Mouse (Mus musculus): ENCODE results near the gene Filip1l.

Gene Filip1l

DNA sequence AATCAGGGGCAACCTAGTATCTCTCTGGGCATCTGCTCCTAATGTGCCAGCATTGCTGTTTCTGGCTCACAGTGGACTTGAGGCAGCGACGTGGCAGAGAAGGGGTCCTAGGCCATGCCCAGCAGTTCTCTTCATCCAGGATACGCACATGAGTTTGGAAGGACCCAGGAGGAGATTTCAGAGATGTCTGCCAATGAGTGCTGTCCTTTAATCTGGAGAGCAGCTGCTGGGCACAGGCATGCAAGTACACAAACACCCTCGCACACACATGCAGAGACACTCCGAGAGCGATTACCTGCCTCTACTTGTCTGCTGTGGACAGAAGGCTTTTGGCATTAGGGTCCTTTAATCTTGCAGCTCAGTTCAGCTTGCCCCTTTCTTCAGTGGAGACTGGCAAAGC lies at the start of gene Filip1l:
TSS of gene Filip1l (plus strand) at position 343 of the 400 bp plus-strand sequence.
- no peak for DNase-seq (ENCODE audit: low read depth)

- DNase-seq (ENCODE audit: low read depth), result no peak
Observed at GRCm38 (mm10) chr16:57303716-57304115, 49.2 kb upstream of the Filip1l start.

DNA sequence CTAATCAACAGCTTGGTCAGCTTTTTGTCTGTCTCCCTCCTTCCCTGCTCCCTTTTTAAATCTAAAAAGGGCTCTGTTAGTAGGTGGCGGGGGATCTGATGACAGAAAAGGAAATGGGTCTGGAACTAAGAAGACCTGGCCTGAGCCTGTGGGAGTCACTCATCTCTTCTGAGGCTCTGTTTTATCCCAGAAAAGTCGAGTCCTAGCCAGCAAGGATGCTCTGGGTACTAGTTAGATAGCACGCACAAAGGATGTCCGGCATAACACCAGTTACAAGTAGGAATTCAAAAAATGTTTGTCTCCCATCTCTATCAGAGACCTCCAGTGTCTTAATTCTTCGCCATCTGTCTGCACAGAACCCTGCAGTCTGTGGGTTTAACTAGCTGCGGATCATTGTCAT lies 47.4 kb upstream of the Filip1l start:
- no peak for DNase-seq (ENCODE audit: low read depth)

DNA sequence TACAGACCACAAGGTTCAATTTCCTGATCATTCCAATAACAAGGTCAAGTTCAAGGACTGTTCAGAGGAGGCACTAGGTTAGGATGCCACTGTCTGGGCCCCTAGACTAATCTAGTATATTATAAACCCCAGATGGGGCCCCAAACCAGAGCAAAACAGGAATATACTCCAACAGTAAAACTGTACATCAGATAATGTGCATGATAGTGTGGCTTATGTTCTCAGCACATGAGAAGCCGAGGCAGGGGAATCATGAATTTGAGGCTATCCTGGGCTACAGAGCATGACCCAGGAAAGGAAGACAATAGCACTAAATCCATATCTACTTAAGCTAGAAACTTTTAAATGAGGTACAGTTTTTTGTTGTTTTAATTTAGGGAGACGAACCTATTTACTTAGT lies 40.8 kb upstream of the Filip1l start:
- no peak for DNase-seq (ENCODE audit: low read depth)

DNA sequence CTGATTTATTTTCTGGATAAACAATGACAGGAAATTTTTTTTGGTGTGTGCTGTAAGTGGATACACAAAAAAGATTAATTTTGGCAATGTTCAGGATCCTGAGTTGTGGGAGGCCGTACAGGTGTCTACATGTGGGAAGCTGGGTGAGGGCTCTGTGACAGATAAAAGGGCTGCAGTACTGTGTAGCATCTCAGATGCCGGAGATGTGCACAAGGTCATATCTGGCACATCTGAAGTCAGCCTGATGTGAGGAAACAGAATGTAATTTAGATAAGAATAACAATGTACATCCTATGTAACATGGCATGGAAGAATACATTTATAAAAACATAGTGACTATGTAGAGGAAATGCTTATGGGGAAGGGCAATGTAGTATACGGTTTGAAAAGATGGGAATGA lies 39.4 kb upstream of the Filip1l start:
- DNase-seq (ENCODE audit: low read depth), result no peak

DNA sequence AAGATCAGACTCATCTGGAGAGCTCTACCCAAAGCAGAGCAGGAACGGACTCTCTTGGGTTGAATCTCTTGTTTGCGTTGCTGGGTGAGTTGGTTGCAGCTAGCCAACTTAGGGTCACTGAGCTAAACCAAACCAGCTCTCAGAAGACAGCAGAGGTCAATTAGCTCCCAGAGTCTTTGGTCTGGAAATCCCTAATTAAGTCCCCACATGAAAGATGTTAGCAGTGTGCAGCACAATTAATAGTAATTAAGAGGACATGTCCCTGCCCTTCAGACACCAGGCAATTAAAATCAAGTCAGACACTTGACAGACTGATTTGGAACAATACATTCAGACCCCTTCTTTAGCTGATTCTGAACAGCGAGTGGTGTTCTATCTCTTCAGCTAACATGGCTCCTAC lies 38.7 kb upstream of the Filip1l start:
- no peak for DNase-seq (ENCODE audit: low read depth)

- no peak for DNase-seq (ENCODE audit: low read depth)
Observed at GRCm38 (mm10) chr16:57315026-57315425, 37.9 kb upstream of the Filip1l start.

GRCm38 (mm10) chr16:57317127-57317526 lies 35.8 kb upstream of the Filip1l start:
- DNase-seq (ENCODE audit: low read depth), result no peak

GRCm38 (mm10) chr16:57317882-57318636 lies 34.8 kb upstream of the Filip1l start:
- DNase-seq (ENCODE audit: low read depth), result no peak

DNA sequence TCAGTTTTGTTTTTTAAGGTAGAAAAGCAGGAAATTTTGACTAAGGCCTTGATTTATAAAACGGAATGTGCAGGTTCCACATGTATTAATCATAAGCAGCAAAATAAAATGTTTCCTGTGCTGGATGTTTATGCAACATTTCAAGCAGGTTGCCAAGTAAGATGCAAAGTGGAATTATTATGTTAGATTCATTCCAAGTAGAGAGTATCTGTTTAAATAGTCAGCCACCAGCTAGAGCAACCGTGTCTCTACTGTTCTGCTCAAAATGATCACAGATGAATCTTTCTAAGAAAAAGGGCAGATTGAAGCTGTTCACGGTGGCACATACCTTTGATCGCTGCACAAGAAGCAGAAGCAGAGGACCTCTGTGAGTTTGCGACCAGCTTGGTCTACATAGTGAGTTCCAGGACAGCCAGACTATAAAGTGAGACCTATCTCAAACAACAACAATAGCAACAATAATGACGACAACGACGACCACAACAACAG lies 34.2 kb upstream of the Filip1l start:
- DNase-seq (ENCODE audit: low read depth), result no peak

DNA sequence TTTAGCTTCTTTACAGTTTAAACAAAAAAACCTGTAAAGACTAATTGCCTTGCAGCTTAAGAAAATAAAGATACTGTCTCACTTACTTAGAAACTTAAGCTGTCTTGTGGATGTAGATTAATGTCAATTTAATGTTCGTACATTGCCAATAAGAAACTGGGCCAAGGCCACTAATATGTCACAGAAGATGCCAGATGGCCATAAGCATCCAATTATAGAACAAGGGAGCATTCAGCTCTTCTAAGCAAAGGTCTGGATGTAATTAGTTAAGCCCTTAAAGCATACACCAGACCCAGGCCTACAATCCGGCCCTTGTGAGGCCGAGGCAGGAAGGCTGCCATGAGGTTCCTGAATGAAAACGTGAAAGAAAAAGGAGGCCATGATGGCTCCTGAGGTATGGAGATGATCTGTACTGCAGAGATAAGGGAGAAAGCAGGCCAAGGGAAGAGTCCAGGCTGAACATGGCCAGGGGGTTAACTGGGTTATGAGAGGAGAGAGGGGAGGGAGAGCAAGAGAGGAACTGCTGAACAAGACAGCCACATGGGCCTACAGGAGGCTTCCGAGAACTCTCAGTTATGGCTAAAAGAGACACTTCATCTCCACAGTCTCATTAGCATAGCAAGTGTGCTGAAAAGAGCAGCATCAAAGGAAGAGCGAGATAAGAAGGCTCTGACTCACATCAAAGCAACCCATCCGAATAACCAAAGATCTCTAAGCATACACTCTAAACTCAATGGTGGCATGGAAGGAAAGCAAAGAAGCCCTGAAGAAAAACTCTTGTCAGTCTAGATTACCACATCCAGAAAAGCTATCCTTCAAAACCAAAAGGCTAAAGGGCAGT lies 33.4 kb upstream of the Filip1l start:
- DNase-seq (ENCODE audit: low read depth), result no peak

- DNase-seq (ENCODE audit: low read depth), result no peak
Observed at GRCm38 (mm10) chr16:57326996-57327395, 25.9 kb upstream of the Filip1l start.

GRCm38 (mm10) chr16:57329028-57329427 lies 23.9 kb upstream of the Filip1l start:
- DNase-seq (ENCODE audit: low read depth), result no peak

DNA sequence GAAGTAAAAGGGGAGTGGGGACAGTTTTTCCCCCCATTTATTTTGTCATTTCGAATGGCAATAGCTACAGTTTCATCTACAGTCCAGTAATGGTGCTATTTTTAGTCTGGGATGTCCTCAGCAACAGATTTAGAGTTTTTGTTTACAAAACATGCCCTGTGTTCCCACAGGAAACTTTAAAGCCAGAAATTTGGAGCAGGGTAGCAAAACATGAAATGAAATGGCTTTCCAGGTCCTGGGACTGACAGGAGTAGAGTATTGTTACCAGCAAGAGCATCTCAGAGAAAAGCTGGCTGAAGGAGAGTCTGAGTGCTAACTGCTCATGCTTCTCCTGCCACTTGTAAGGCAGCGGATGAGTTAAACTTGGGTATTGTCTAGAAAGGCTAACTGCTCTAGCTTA lies 22.8 kb upstream of the Filip1l start:
- DNase-seq (ENCODE audit: low read depth), result no peak

DNA sequence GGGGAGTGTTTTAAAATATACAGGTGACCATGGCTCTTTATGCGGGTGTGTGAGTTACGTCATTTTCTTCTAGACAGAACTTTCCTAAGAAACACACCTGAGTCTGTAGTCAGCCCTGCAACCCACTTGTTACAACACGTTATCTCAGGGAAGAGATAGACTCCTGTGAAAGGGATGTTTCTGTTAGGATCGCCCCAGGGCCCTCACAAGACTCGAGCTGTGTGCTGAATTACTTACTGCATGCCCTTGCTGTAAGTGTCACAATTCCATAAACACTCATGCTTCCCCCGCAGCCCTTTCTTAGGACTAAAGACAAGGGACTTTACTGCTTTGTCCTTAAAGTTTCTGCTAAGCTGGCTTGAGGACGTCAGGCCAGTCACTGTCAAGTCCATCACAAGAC lies 20.6 kb upstream of the Filip1l start:
- DNase-seq (ENCODE audit: low read depth), result no peak

DNA sequence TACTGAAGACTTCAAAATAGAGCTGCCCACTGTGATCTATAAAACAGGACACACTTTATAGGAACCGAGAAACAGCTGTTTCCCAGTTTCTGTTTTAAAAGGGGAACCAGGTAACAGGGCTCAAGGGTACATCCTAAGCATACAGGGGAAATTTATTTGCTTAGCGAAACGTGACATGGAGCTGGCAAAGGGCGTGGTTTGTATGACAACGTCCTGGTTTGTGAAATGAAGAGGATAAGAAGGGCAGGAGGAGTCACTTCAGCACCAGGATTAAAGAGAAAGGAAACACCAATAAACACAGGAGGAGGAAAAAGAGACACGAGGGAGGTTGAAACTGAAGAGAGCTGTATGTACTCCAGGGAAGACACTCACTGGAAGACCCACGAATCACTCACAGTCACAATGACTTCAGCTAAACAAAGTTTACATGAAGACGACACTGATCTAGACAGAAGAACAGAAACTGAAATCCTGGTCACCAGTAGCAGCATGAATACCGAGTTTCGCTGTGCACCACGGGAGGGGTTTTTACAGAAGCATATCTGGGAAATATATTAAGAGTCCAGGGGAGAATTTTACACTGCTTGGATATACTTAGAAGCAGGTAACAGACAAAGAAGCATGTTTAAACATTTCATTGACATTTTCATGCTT lies 16.0 kb upstream of the Filip1l start:
- DNase-seq (ENCODE audit: low read depth), result peak; percentile 27

DNA sequence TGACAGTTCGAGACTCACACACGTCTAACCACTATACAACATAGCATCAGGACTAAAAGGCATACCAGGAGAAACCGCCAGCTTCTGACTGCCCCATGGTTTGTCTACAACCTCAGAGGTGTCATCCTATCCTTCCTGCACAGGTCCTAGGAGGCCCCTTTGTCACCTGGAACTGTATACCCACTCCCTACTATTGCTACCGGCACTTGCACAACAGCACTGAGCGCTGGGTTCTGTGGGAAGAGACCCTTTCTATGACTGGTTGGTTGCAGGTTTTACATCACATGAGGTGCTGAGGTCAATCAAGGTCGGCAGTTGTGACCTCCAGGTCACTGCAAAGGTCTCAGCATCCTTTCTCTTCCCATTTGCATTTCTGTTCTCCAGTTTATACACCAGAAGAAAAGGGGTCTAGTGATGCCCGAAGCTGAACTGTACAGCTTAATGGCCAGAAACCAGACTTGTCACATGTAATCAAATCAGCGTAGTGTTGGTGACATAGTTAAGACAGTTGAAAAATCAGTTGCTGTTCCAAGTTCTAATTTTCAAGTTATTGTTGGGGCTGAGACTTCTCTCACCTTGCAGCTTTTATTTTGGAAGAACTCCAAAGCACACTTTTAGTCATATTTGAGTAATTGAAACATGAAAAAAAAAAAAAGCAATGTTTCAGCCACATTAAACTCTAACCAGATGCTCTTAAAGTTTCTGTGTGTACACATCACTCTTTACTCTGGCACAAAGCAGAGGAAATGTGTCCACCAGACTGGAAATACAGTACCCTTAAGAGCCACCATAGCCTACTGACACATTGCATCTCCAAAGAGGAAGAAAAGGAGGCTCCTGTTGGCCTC lies 12.9 kb upstream of the Filip1l start:
- no peak for DNase-seq (ENCODE audit: low read depth)

GRCm38 (mm10) chr16:57340613-57340898 lies 12.3 kb upstream of the Filip1l start:
- no peak for DNase-seq (ENCODE audit: low read depth)

DNA sequence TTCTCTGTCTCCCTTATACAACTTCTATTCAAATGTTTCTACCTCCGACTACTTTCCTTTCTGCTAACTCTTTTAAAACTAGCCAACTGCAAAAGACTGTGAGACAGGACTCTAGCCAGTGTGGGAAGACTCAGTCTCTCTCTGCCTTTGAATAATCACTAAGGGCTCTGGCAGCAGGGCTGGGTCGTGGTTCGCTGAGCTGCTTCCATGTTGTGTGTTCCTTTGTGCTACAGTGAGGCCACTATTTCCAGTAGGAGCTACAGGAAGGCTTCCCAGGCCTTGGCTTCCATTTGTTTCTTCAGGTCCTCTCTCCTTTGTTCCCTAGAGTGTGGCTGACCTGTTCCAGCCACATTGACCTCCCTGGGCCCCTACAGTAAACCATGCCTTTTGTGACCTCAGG lies 6.6 kb upstream of the Filip1l start:
- no peak for DNase-seq (ENCODE audit: low read depth)

DNA sequence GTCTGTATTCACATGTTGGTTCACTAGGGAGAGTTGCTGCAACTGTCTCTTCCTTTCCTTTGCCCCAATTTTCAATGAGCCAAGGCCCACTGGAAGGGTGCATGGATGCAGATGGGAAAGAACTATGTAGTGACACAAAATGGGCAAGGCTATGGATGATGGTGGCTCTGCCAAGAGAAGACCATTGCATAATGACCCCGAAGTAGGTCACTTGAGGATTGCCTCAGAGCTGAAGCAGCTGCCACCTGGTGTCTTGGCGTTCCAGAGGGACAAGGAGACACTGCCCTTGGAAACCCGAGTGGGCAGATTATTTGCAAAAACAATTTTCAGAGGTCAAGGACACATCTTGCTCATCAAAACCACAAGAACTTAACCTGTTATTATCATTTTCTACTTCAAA lies 3.9 kb upstream of the Filip1l start:
- no peak for DNase-seq (ENCODE audit: low read depth)

DNA sequence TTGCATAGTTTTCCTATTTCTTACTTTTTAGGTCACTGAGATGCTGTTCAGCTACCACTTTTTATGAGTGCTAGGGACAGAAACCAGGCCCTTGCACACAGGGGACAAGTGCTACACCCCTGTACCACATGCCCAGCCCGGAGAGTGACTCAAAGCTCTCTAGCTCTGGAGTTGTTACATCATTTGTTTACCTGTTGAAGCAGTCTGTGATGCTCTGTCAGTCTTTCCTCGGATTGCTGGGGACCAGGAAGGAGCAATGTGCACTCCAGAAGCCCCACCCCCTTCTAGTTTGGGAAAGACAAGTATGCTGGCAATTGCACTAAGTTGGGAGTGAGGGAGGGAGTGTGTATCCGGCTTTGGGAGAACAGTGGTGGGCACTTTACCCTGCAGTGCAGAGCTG lies 3.2 kb upstream of the Filip1l start:
- no peak for DNase-seq (ENCODE audit: low read depth)

DNA sequence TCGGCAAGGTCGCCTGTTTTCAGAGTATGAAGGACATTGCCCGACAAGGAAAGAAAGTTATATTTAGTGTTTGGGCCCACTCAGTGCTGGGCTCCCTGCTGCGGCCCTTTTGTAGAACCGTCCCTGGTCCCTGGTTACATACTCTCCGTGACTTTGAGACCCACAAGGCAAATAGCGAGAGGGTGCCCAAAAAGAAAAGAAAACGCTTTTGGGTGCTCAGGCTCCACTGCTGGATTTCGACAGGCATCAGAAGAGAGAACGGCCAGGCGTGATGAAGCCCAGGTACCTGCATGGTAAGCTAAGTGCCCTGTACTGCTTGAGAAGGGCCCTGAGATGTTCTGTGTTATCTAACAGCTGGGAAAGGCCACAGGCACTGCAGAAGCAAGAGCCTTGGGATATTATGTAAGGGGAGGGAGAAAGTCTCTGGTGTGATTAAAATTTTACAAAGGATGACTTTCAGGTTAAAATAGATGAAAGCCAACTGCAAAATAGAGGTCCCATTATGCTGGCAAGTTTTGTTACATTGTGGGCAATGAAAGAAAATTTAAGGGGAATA lies 351 bp downstream of the Filip1l start:
- DNase-seq (ENCODE audit: low read depth), result no peak

Data from 416B (cell line).